21 mouse cellular contexts compared by ENCODE assay signal in genomic region chr4:53106732-53107131, GRCm38 (mm10). TPM values are rescaled to one million over a fixed set of nuclear protein-coding genes. Genes with fewer than 3 reads are reported as not detected.
A peak's percentile ranks its signal among the peaks of the same experiment; 100 is the strongest.
DNase-seq lines count a peak whose midpoint lies in the region; ATAC-seq lines count a peak whose summit lies in the region.
"Had no signal": no experiment of that assay in that cellular context is flagged by ENCODE, and none has a peak within 500 bp of the region (broad histone marks: within the 10 kb centered on the region; RNA-seq: fewer than 3 reads in every experiment).

No protein-coding gene starts in this region.

- H3K4me3 ChIP-seq in brown adipose tissue, adult 24 weeks (ENCODE audit: insufficient read depth, low read depth, low read length) = no peak overlapping the region
- H3K4me3 ChIP-seq: heart, embryonic 15.5 days; hindbrain, embryonic 13.5 days; limb, embryonic 13.5 days; liver, embryonic 13.5 days; midbrain, embryonic 12.5 days; neural tube, embryonic 15.5 days had no signal

- peaks cover 18% of the 10 kb centered on the region; the same call in 1 of the 2 replicates for H3K4me1 ChIP-seq in brown adipose tissue, adult 24 weeks (ENCODE audit: control insufficient read depth, insufficient read depth, insufficient read length, low read length)
- H3K4me1 ChIP-seq: heart, embryonic 15.5 days; limb, embryonic 13.5 days; midbrain, embryonic 12.5 days had no signal

- DNase-seq in heart, adult 18-20 months = peak; percentile 52 to 69
- DNase-seq in heart, postnatal 36 days = no peak
- DNase-seq in NIH3T3 (ENCODE audit: low read depth) = peak; percentile 16
- no peak for DNase-seq in kidney, adult 11 months
- no peak for DNase-seq in lung, adult 18-20 months
- DNase-seq: adrenal gland, postnatal 36 days; cerebellum, adult 11 months; cerebellum, adult 9-11 months; kidney, adult 18-20 months; kidney, postnatal 4 days; liver, embryonic 13.5 days; lung, embryonic 14.5 days had no signal

- intact Hi-C loops in heart, postnatal 36 days (cut with DNase I) = no loop called here

- H3K27ac ChIP-seq in brown adipose tissue, adult 24 weeks (replicated peaks; ENCODE audit: low read depth, low read length) = peak overlapping the region; percentile 62
- H3K27ac ChIP-seq: heart, embryonic 15.5 days; hindbrain, embryonic 13.5 days; limb, embryonic 13.5 days; liver, embryonic 13.5 days; macrophage; midbrain, embryonic 12.5 days; neural tube, embryonic 15.5 days had no signal

- ATAC-seq in hematopoietic stem cell, adult 5-6 weeks (replicated peaks in 1 of 2; ENCODE audit: insufficient read depth in 1 of 2, low FRiP score in 2 of 2, low TSS enrichment in 1 of 2, low read depth in 1 of 2, poor library complexity in 2 of 2, severe bottlenecking in 2 of 2) = peak; percentile 60 to 69
- ATAC-seq: forebrain, embryonic 14.5 days had no signal

RNA-seq across cellular contexts. Expression of gene Abca1, which starts 53.0 kb away (rescaled TPM):
- 10 to 100 TPM; 15.8 to 17.9 TPM for total RNA-seq in heart, adult 18-20 months (2021)
- total RNA-seq in heart, postnatal 36 days (2021) = 10 to 100 TPM; 24.6 to 26.3 TPM
- 21.5 and 22.3 TPM in 2 replicates for polyA plus RNA-seq in brown adipose tissue, adult 24 weeks (2012; ENCODE audit: insufficient read depth, insufficient read length, missing spikeins)
- total RNA-seq in hematopoietic stem cell, adult 5-6 weeks (2017) = 14.6 and 22.5 TPM in 2 replicates

Comparison
In these comparisons a context has a peak if more than half of its experiments do, and no peak if none do; other contexts are left out.
1. DNase-seq: peak in heart, adult 18-20 months (2 of 2) and NIH3T3 (single experiment); none in heart, postnatal 36 days (0 of 2), kidney, adult 11 months (single experiment) and lung, adult 18-20 months (0 of 2).